ENCODE assay signal across 9 mouse cellular contexts in the genomic region with DNA sequence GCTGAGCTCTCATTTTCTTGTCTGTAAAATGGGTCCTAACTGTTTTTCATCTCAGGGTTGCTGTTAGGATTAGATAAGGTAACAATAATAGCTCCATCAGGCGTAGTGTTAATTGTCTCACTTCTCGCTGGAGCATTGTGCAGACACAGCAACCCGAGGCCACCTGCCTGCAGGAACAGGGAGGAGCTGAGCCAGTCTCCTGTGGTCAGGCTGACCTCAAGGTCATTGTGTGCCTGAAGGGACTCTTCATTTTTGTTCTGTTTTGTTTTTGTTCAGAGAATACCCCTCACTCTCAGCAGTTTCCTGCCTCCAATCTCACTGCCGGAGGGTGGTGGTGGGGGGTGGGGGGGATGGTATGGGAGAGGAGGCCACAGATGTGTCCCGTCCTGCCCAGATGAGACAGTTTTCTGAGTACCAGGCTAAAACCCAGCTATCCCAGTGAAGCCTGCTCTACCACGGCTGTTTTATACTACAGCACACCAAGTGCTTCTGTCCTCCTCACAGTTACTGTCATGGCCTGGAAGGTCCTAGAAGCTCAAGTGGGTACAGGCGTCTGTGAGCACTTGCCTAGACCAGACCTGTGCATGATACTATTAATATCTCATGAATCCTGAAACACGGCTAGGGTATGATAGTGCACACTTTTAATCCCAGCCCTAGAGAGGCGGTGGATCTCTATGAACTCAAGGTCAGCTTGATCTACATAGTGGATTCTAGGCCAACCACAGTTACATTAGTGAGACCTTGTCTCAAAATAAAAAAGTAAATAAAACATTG. TPM values are rescaled to one million over a fixed set of nuclear protein-coding genes. Genes with fewer than 3 reads are reported as not detected.
A peak's percentile ranks its signal among the peaks of the same experiment; 100 is the strongest.
DNase-seq lines count a peak whose midpoint lies in the region; ATAC-seq and TF ChIP-seq lines count a peak whose summit lies in the region.
"Had no signal": no experiment of that assay in that cellular context is flagged by ENCODE, and none has a peak within 500 bp of the region (broad histone marks: within the 10 kb centered on the region; RNA-seq: fewer than 3 reads in every experiment).

No protein-coding gene starts in this region.

- no peaks in the 10 kb centered on the region for H3K9me3 ChIP-seq in heart, embryonic 15.5 days (replicated peaks)
- no peaks in the 10 kb centered on the region for H3K9me3 ChIP-seq in neural tube, embryonic 11.5 days (ENCODE audit: control insufficient read depth, low read length)

- no peak for TF ChIP-seq CTCF in layer of hippocampus, adult 2 months (conservative IDR thresholded peaks at IDR 0.05)

- no peaks in the 10 kb centered on the region for H3K27me3 ChIP-seq in heart, embryonic 15.5 days
- H3K27me3 ChIP-seq in neural tube, embryonic 11.5 days (ENCODE audit: control insufficient read depth, insufficient read depth, low read length): no peaks in the 10 kb centered on the region

- H3K9ac ChIP-seq in heart, embryonic 15.5 days: peak overlapping the region; percentile 45
- no peak overlapping the region for H3K9ac ChIP-seq in neural tube, embryonic 11.5 days (ENCODE audit: low read length)

- H3K4me3 ChIP-seq in layer of hippocampus, adult 2 months: no peak overlapping the region
- H3K4me3 ChIP-seq in heart, embryonic 15.5 days: peak overlapping the region; percentile 27
- no peak overlapping the region for H3K4me3 ChIP-seq in neural tube, embryonic 11.5 days (ENCODE audit: low read depth, low read length)
- H3K4me3 ChIP-seq: myocyte had no signal

- H3K27ac ChIP-seq in layer of hippocampus, adult 2 months: peak overlapping the region; percentile 57
- H3K27ac ChIP-seq in heart, embryonic 15.5 days: peak overlapping the region; percentile 96
- no peak overlapping the region for H3K27ac ChIP-seq in neural tube, embryonic 11.5 days (ENCODE audit: low read depth, low read length)

- peak; percentile 70 for ATAC-seq in heart, embryonic 15.5 days (replicated peaks; ENCODE audit: insufficient number of reproducible peaks, insufficient read depth, low FRiP score, low read depth)
- ATAC-seq in neural tube, embryonic 11.5 days (ENCODE audit: insufficient read depth, low FRiP score, low TSS enrichment): 0 out of 2 replicates have a peak, but pooled peaks have one; percentile 32
- no peak for ATAC-seq in megakaryocyte, adult 5-6 weeks (ENCODE audit: poor library complexity, severe bottlenecking)

- no peak for DNase-seq in layer of hippocampus, adult 2 months (ENCODE audit: low spot score in 2 of 2)
- no peak for DNase-seq in layer of hippocampus, adult 11-12 months (ENCODE audit: low spot score)
- DNase-seq in cerebellum, adult 8-10 months: peak; percentile 57
- no peak for DNase-seq in neural tube, embryonic 11.5 days (ENCODE audit: low spot score)
- DNase-seq in adipocyte (ENCODE audit: low spot score): no peak
- DNase-seq in layer of hippocampus, postnatal 14 days (ENCODE audit: low spot score in 2 of 2): no peak

- peak overlapping the region; percentile 54 for H3K4me2 ChIP-seq in heart, embryonic 15.5 days
- no peak overlapping the region for H3K4me2 ChIP-seq in neural tube, embryonic 11.5 days (ENCODE audit: low read depth)

- 17% methylated on average over 9 of the region's 9 CpGs for WGBS in heart, embryonic 15.5 days
- 22% methylated on average over 9 of the region's 9 CpGs for WGBS in neural tube, embryonic 11.5 days

- H3K4me1 ChIP-seq in heart, embryonic 15.5 days (replicated peaks): peaks cover 54% of the 10 kb centered on the region
- H3K4me1 ChIP-seq in neural tube, embryonic 11.5 days (ENCODE audit: control insufficient read depth, insufficient read depth, low read length): peaks cover 7% of the 10 kb centered on the region; the same call in 1 of the 2 replicates

- no peaks in the 10 kb centered on the region for H3K36me3 ChIP-seq in heart, embryonic 15.5 days
- no peaks in the 10 kb centered on the region for H3K36me3 ChIP-seq in neural tube, embryonic 11.5 days (ENCODE audit: control insufficient read depth, insufficient read depth, low read length)

RNA-seq across cellular contexts. Expression of a gene that starts 23.9 kb away (rescaled TPM):
- not detected for total RNA-seq in layer of hippocampus, adult 2 months (2021)
- 0.52 TPM in 1 of 2 replicates, not detected in the other for polyA plus RNA-seq in heart, embryonic 15.5 days (2015; fragmentation: Nextera tagmentation; extraction: Ambion mirVana)
- polyA plus RNA-seq in neural tube, embryonic 11.5 days (2014; fragmentation: Nextera tagmentation; extraction: Ambion mirVana): not detected in 2 replicates
- 0.58 and 1.5 TPM in 2 replicates for total RNA-seq in megakaryocyte, adult 5-6 weeks (2015)
- total RNA-seq in megakaryocyte, adult 5-6 weeks (2017): 1.9 TPM in 1 of 2 replicates, not detected in the other
- total RNA-seq in layer of hippocampus, postnatal 14 days (2021): not detected
- polyA plus RNA-seq: myocyte had no signal

RNA-seq across cellular contexts. Expression of a gene that starts 42.4 kb away (rescaled TPM):
- total RNA-seq in layer of hippocampus, adult 2 months (2021): 10 to 100 TPM; 33.5 to 38.4 TPM
- polyA plus RNA-seq in heart, embryonic 15.5 days (2015; fragmentation: Nextera tagmentation; extraction: Ambion mirVana): 86.3 and 90.7 TPM in 2 replicates
- 129 and 135 TPM in 2 replicates for polyA plus RNA-seq in neural tube, embryonic 11.5 days (2014; fragmentation: Nextera tagmentation; extraction: Ambion mirVana)
- 12.8 TPM in 2 replicates for total RNA-seq in megakaryocyte, adult 5-6 weeks (2015)
- 13.1 and 14.3 TPM in 2 replicates for total RNA-seq in megakaryocyte, adult 5-6 weeks (2017)
- total RNA-seq in layer of hippocampus, postnatal 14 days (2021): 10 to 100 TPM; 41.9 to 46.2 TPM

RNA-seq across cellular contexts. Expression of a gene that starts 53.9 kb away (rescaled TPM):
- total RNA-seq in layer of hippocampus, adult 2 months (2021): 1 to 10 TPM; 2.0 TPM
- polyA plus RNA-seq in heart, embryonic 15.5 days (2015; fragmentation: Nextera tagmentation; extraction: Ambion mirVana): 21.5 and 26.4 TPM in 2 replicates
- polyA plus RNA-seq in neural tube, embryonic 11.5 days (2014; fragmentation: Nextera tagmentation; extraction: Ambion mirVana): 6.4 and 7.3 TPM in 2 replicates
- total RNA-seq in megakaryocyte, adult 5-6 weeks (2015): 0.65 and 1.1 TPM in 2 replicates
- 0.33 and 1.6 TPM in 2 replicates for total RNA-seq in megakaryocyte, adult 5-6 weeks (2017)
- 1 to 10 TPM; 2.6 to 4.0 TPM for total RNA-seq in layer of hippocampus, postnatal 14 days (2021)
- polyA plus RNA-seq: myocyte had no signal
